In the genomic region with DNA sequence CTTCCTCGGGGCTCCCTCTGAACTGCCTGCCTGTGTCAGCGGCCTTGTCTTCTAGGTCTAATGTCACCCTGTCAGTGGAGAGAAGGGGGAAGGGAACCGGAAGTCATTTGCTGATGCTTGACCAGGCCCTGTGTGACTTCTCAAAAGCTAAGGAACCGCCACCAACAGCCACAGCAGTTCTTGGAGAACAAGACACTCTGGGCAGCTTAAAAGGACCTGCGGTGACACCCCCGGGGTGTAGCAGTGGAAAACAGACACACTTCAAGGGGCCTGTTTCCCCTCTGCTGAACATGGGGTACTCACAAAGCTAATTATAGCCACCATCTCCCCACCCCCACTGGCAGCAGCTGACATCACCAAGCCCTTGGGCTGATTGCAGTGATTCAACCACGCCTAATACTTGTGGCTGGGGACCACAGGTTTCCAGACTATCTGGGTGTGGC, we compare ENCODE assay signal across 8 mouse cellular contexts. TPM values are rescaled to one million over a fixed set of nuclear protein-coding genes. Genes with fewer than 3 reads are reported as not detected.
DNase-seq lines count a peak whose midpoint lies in the region; ATAC-seq and TF ChIP-seq lines count a peak whose summit lies in the region.

No protein-coding gene starts in this region.

- peak; percentile 9 for DNase-seq in embryo, embryonic 10.5 days (ENCODE audit: low spot score)
- no peak for DNase-seq in embryo, embryonic 9.5 days (ENCODE audit: extremely low spot score)
- peak; percentile 39 for DNase-seq in brain, adult 2 months (ENCODE audit: low read depth, low spot score)
- DNase-seq in lung, embryonic 14.5 days: peak; percentile 50
- peak; percentile 46 to 54 for DNase-seq in spleen, postnatal 14 days (ENCODE audit: low spot score in 2 of 2)
- no peak for DNase-seq in kidney, postnatal 10 days
- no peak for DNase-seq in layer of hippocampus, adult 18-20 months (ENCODE audit: low spot score in 2 of 2)
- no peak for DNase-seq in cerebellum, postnatal 14 days

- no peak overlapping the region for H3K4me3 ChIP-seq in lung, embryonic 14.5 days (ENCODE audit: low read depth, low read length)

- H3K27ac ChIP-seq in lung, embryonic 14.5 days (ENCODE audit: low read depth): no peak overlapping the region; the same call in 1 of the 2 replicates

- no peak for ATAC-seq in lung, embryonic 14.5 days (ENCODE audit: insufficient read depth)

- H3K4me2 ChIP-seq in lung, embryonic 14.5 days: no peak overlapping the region

- no peaks in the 10 kb centered on the region for H3K36me3 ChIP-seq in lung, embryonic 14.5 days (ENCODE audit: insufficient read depth)

- H3K27me3 ChIP-seq in lung, embryonic 14.5 days (ENCODE audit: insufficient read depth, low read length): no peaks in the 10 kb centered on the region

- no peaks in the 10 kb centered on the region for H3K9me3 ChIP-seq in lung, embryonic 14.5 days (ENCODE audit: low read depth, low read length)

- peaks cover 21% of the 10 kb centered on the region for H3K4me1 ChIP-seq in lung, embryonic 14.5 days (ENCODE audit: insufficient read depth)

- H3K9ac ChIP-seq in lung, embryonic 14.5 days: no peak overlapping the region

- 48% methylated on average over 7 of the region's 7 CpGs for WGBS in lung, embryonic 14.5 days

- no peak for TF ChIP-seq CTCF in lung, embryonic 14.5 days (IDR thresholded peaks at IDR 0.05; ENCODE audit: low read depth)

RNA-seq across cellular contexts. Expression of a gene that starts 56.3 kb away (rescaled TPM):
- 6.2 and 8.0 TPM in 2 replicates for polyA plus RNA-seq in lung, embryonic 14.5 days (2014; fragmentation: Nextera tagmentation; extraction: Ambion mirVana)
- 10 to 100 TPM; 27.6 to 28.4 TPM for total RNA-seq in layer of hippocampus, adult 18-20 months (2021)

Comparison
In these comparisons a context has a peak if more than half of its experiments do, and no peak if none do; other contexts are left out.
1. DNase-seq: peak in embryo, embryonic 10.5 days (single experiment), brain, adult 2 months (single experiment), lung, embryonic 14.5 days (single experiment) and spleen, postnatal 14 days (2 of 2); none in embryo, embryonic 9.5 days (single experiment), kidney, postnatal 10 days (single experiment), layer of hippocampus, adult 18-20 months (0 of 2) and cerebellum, postnatal 14 days (0 of 2).